Mouse (Mus musculus): Measurements from ENCODE around the gene Tango2. TPM values are rescaled to one million over a fixed set of nuclear protein-coding genes. Genes with fewer than 3 reads are reported as not detected.
"Not testable (repeated sequence)": the region's sequence is repeated elsewhere in the genome, so short reads cannot be mapped to it uniquely, and the experiment has no call there.

Tango2 gene
- polyA plus RNA-seq, 1 experiment from 2014 or later, result 50.3 TPM

GRCm38 (mm10) chr16:18318992-18319391 is 28.9 kb downstream of the Tango2 start:
- no peak overlapping the region for H3K4me2 ChIP-seq
- WGBS, result 78% methylated on average over 3 of the region's 3 CpGs
- H3K4me1 ChIP-seq (replicated peaks), result no peaks in the 10 kb centered on the region
- H3K36me3 ChIP-seq, result peaks cover 20% of the 10 kb centered on the region
- no peak overlapping the region for H3K9ac ChIP-seq
- no peak overlapping the region for H3K4me3 ChIP-seq
- no peaks in the 10 kb centered on the region for H3K27me3 ChIP-seq (replicated peaks)
- no peaks in the 10 kb centered on the region for H3K9me3 ChIP-seq (replicated peaks)
- no peak for ATAC-seq (ENCODE audit: insufficient number of reproducible peaks, low FRiP score)
- H3K27ac ChIP-seq (ENCODE audit: poor library complexity, severe bottlenecking), result no peak overlapping the region

GRCm38 (mm10) chr16:18308159-18308558 is 39.7 kb downstream of the Tango2 start:
- Histone ChIP-seq H3K4me2 (no peak overlapping the region), H3K9me3 (replicated peaks) (no peaks in the 10 kb centered on the region), H3K4me3 (no peak overlapping the region), H3K36me3 (peaks cover 54% of the 10 kb centered on the region), H3K9ac (no peak overlapping the region), H3K4me1 (replicated peaks) (no peaks in the 10 kb centered on the region), H3K27ac (ENCODE audit: poor library complexity, severe bottlenecking) (no peak overlapping the region), H3K27me3 (replicated peaks) (no peaks in the 10 kb centered on the region)
- ATAC-seq (ENCODE audit: insufficient number of reproducible peaks, low FRiP score), result no peak
- WGBS, result 81% methylated on average over 1 of the region's 1 CpGs

GRCm38 (mm10) chr16:18289614-18290013 is 58.3 kb downstream of the Tango2 start:
- H3K27ac ChIP-seq (ENCODE audit: poor library complexity, severe bottlenecking), result peak overlapping the region; percentile 95
- peak overlapping the region; percentile 92 for H3K4me3 ChIP-seq
- WGBS, result 3% methylated on average over 10 of the region's 10 CpGs
- H3K4me2 ChIP-seq, result peak overlapping the region; percentile 53
- peaks cover 17% of the 10 kb centered on the region for H3K36me3 ChIP-seq
- H3K9ac ChIP-seq; ATAC-seq (ENCODE audit: insufficient number of reproducible peaks, low FRiP score); H3K9me3 ChIP-seq (replicated peaks); H3K27me3 ChIP-seq (replicated peaks): not testable (repeated sequence)
- H3K4me1 ChIP-seq (replicated peaks), result peaks cover 34% of the 10 kb centered on the region

DNA sequence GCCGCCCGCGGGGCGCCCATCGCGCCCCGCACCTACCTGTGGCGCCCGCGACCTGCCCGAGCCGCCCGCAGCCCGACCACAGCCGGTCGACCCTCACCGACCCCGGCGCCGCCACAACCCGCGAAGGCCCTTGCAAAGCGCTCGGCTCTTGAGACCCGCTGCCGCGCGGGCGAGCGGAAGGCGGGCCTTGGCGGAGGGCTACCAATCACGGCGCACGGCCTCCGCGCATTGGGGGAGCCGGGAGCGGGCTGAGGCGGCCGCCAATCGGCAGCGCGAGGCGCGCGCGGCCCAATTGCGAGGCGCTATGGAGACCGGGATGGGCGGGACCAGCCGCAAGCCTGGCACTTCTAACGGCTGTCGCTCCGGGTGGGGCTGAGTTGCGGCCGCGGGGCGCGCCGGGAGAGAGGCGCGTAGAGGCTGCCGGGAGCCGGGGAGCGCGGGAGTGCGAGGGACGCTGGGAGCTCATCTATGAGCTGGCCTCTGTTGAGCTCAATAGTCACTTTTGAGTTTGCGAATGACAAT is 58.8 kb downstream of the Tango2 start, which contains the start of gene Dgcr8:
Gene Dgcr8, minus strand, starts transcription at position 180 of the 522 bp plus-strand sequence.
- peak; percentile 99 for ATAC-seq (ENCODE audit: insufficient number of reproducible peaks, low FRiP score)
- H3K9ac ChIP-seq, result peak within 1 kb of the TSS; percentile 98
- H3K4me2 ChIP-seq, result peak within 1 kb of the TSS; percentile 95
- no peaks in the 10 kb centered on the region for H3K9me3 ChIP-seq (replicated peaks)
- no peaks in the 10 kb centered on the region for H3K27me3 ChIP-seq (replicated peaks)
- under 1% methylated on average over 70 of the region's 71 CpGs for WGBS
- peak within 1 kb of the TSS; percentile 92 for H3K4me3 ChIP-seq
- H3K36me3 ChIP-seq, result peaks cover 21% of the 10 kb centered on the region
- H3K4me1 ChIP-seq (replicated peaks), result peaks cover 34% of the 10 kb centered on the region
- peak within 1 kb of the TSS; percentile 95 for H3K27ac ChIP-seq (ENCODE audit: poor library complexity, severe bottlenecking)

GRCm38 (mm10) chr16:18288581-18289061 is 59.3 kb downstream of the Tango2 start:
- Histone ChIP-seq H3K4me2 (peak overlapping the region; percentile 95), H3K27me3 (replicated peaks) (no peaks in the 10 kb centered on the region), H3K4me3 (peak overlapping the region; percentile 92), H3K4me1 (replicated peaks) (peaks cover 34% of the 10 kb centered on the region), H3K36me3 (peaks cover 26% of the 10 kb centered on the region), H3K27ac (ENCODE audit: poor library complexity, severe bottlenecking) (peak overlapping the region; percentile 95), H3K9me3 (replicated peaks) (no peaks in the 10 kb centered on the region), H3K9ac (peak overlapping the region; percentile 98)
- ATAC-seq (ENCODE audit: insufficient number of reproducible peaks, low FRiP score), result peak; percentile 93
- under 1% methylated on average over 29 of the region's 31 CpGs for WGBS

GRCm38 (mm10) chr16:18288166-18288565 is 59.7 kb downstream of the Tango2 start:
- Histone ChIP-seq H3K27me3 (replicated peaks) (no peaks in the 10 kb centered on the region), H3K4me3 (peak overlapping the region; percentile 92), H3K36me3 (peaks cover 31% of the 10 kb centered on the region), H3K4me1 (replicated peaks) (peaks cover 34% of the 10 kb centered on the region), H3K4me2 (peak overlapping the region; percentile 95), H3K9me3 (replicated peaks) (no peaks in the 10 kb centered on the region), H3K27ac (ENCODE audit: poor library complexity, severe bottlenecking) (peak overlapping the region; percentile 95), H3K9ac (peak overlapping the region; percentile 98)
- no peak for ATAC-seq (ENCODE audit: insufficient number of reproducible peaks, low FRiP score)
- under 1% methylated on average over 4 of the region's 4 CpGs for WGBS

GRCm38 (mm10) chr16:18275166-18275565 is 72.7 kb downstream of the Tango2 start:
- no peak overlapping the region for H3K9ac ChIP-seq
- H3K27me3 ChIP-seq (replicated peaks), result no peaks in the 10 kb centered on the region
- no peaks in the 10 kb centered on the region for H3K4me1 ChIP-seq (replicated peaks)
- H3K4me2 ChIP-seq, result no peak overlapping the region
- H3K9me3 ChIP-seq (replicated peaks), result no peaks in the 10 kb centered on the region
- H3K36me3 ChIP-seq, result peaks cover 88% of the 10 kb centered on the region
- no peak overlapping the region for H3K27ac ChIP-seq (ENCODE audit: poor library complexity, severe bottlenecking)
- WGBS, result 88% methylated on average over 2 of the region's 2 CpGs
- H3K4me3 ChIP-seq, result no peak overlapping the region
- ATAC-seq (ENCODE audit: insufficient number of reproducible peaks, low FRiP score), result no peak

- no peaks in the 10 kb centered on the region for H3K4me1 ChIP-seq (replicated peaks)
- ATAC-seq (ENCODE audit: insufficient number of reproducible peaks, low FRiP score), result no peak
- H3K4me2 ChIP-seq, result no peak overlapping the region
- H3K9ac ChIP-seq, result no peak overlapping the region
- WGBS, result 90% methylated on average over 5 of the region's 5 CpGs
- H3K27me3 ChIP-seq (replicated peaks), result no peaks in the 10 kb centered on the region
- no peak overlapping the region for H3K27ac ChIP-seq (ENCODE audit: poor library complexity, severe bottlenecking)
- no peaks in the 10 kb centered on the region for H3K9me3 ChIP-seq (replicated peaks)
- H3K4me3 ChIP-seq, result no peak overlapping the region
- H3K36me3 ChIP-seq, result peaks cover 86% of the 10 kb centered on the region
Observed at GRCm38 (mm10) chr16:18268182-18268581, 79.7 kb downstream of the Tango2 start.

GRCm38 (mm10) chr16:18265024-18265423 is 82.9 kb downstream of the Tango2 start:
- no peaks in the 10 kb centered on the region for H3K9me3 ChIP-seq (replicated peaks)
- no peaks in the 10 kb centered on the region for H3K4me1 ChIP-seq (replicated peaks)
- 81% methylated on average over 2 of the region's 2 CpGs for WGBS
- ATAC-seq (ENCODE audit: insufficient number of reproducible peaks, low FRiP score), result no peak
- H3K4me3 ChIP-seq, result no peak overlapping the region
- H3K9ac ChIP-seq, result no peak overlapping the region
- H3K27ac ChIP-seq (ENCODE audit: poor library complexity, severe bottlenecking), result no peak overlapping the region
- H3K36me3 ChIP-seq, result peaks cover 83% of the 10 kb centered on the region
- no peak overlapping the region for H3K4me2 ChIP-seq
- H3K27me3 ChIP-seq (replicated peaks), result no peaks in the 10 kb centered on the region

GRCm38 (mm10) chr16:18258221-18258620 is 89.7 kb downstream of the Tango2 start, which contains the start of gene Gm49776:
Gm49776 (minus strand) TSS chr16:18258321.
- Histone ChIP-seq H3K4me2 (no peak within 1 kb of the TSS), H3K4me3 (no peak within 1 kb of the TSS), H3K4me1 (replicated peaks) (no peaks in the 10 kb centered on the region), H3K27me3 (replicated peaks) (no peaks in the 10 kb centered on the region), H3K9ac (no peak within 1 kb of the TSS), H3K27ac (ENCODE audit: poor library complexity, severe bottlenecking) (no peak within 1 kb of the TSS), H3K36me3 (peaks cover 92% of the 10 kb centered on the region), H3K9me3 (replicated peaks) (no peaks in the 10 kb centered on the region)
- no peak for ATAC-seq (ENCODE audit: insufficient number of reproducible peaks, low FRiP score)
- 93% methylated on average over 2 of the region's 2 CpGs for WGBS

DNA sequence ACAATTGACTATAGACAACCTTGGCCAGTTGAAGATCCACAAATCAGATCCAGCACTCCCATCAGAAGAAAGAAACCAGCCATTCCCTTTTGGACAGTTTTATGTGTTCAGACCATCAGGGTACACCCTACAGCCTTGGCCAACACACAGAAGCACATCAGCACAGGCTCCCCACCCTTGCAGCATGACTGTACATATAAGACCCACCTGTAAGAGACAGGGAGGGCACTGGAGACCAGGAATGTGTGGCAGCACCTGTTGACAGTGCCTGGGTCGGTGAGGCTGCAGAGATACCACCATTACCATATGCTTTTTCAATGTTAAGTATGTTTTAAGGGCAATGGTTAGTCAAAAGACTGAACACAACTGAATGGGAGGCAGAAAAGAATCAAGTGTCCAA is 94.0 kb downstream of the Tango2 start:
- peaks cover 80% of the 10 kb centered on the region for H3K36me3 ChIP-seq
- H3K27ac ChIP-seq (ENCODE audit: poor library complexity, severe bottlenecking), result no peak overlapping the region
- H3K9me3 ChIP-seq (replicated peaks), result no peaks in the 10 kb centered on the region
- no peak for ATAC-seq (ENCODE audit: insufficient number of reproducible peaks, low FRiP score)
- no peak overlapping the region for H3K9ac ChIP-seq
- H3K4me2 ChIP-seq, result no peak overlapping the region
- peaks cover 25% of the 10 kb centered on the region for H3K4me1 ChIP-seq (replicated peaks)
- WGBS, result 90% methylated on average over 1 of the region's 1 CpGs
- no peaks in the 10 kb centered on the region for H3K27me3 ChIP-seq (replicated peaks)
- H3K4me3 ChIP-seq, result no peak overlapping the region

- no peak for ATAC-seq (ENCODE audit: insufficient number of reproducible peaks, low FRiP score)
- H3K36me3 ChIP-seq, result peaks cover 70% of the 10 kb centered on the region
- no peaks in the 10 kb centered on the region for H3K9me3 ChIP-seq (replicated peaks)
- no peak overlapping the region for H3K27ac ChIP-seq (ENCODE audit: poor library complexity, severe bottlenecking)
- no peaks in the 10 kb centered on the region for H3K27me3 ChIP-seq (replicated peaks)
- no peak overlapping the region for H3K4me3 ChIP-seq
- H3K9ac ChIP-seq, result no peak overlapping the region
- no peak overlapping the region for H3K4me2 ChIP-seq
- 80% methylated on average over 6 of the region's 6 CpGs for WGBS
- H3K4me1 ChIP-seq (replicated peaks), result peaks cover 25% of the 10 kb centered on the region
Observed at GRCm38 (mm10) chr16:18252736-18253135, 95.2 kb downstream of the Tango2 start.

Data from heart, embryonic 12.5 days (tissue).